Mouse (Mus musculus): ENCODE results near the gene Porcn. TPM values are rescaled to one million over a fixed set of nuclear protein-coding genes. Genes with fewer than 3 reads are reported as not detected.
A peak's percentile ranks its signal among the peaks of the same experiment; 100 is the strongest.

Gene Porcn
- polyA plus RNA-seq (2012) = 5.0 TPM in 2 replicates

- no peak for TF ChIP-seq GATA1 (IDR thresholded peaks at IDR 0.05; ENCODE audit: low read length)
Observed at GRCm38 (mm10) chrX:8206015-8206693, at the start of gene Porcn. Gene Porcn, minus strand, starts transcription at chrX:8206525.

GRCm38 (mm10) chrX:8255807-8256206, 49.5 kb upstream of the Porcn start:
- TF ChIP-seq GATA1 (IDR thresholded peaks at IDR 0.05; ENCODE audit: low read length) = no peak

- no peak for TF ChIP-seq GATA1 (IDR thresholded peaks at IDR 0.05; ENCODE audit: low read length)
Observed at GRCm38 (mm10) chrX:8253711-8254110, 47.4 kb upstream of the Porcn start.

GRCm38 (mm10) chrX:8252334-8253285, 46.3 kb upstream of the Porcn start, which contains the start of gene Ftsj1:
Gene Ftsj1, minus strand, starts transcription at chrX:8252406.
- TF ChIP-seq GATA1 (IDR thresholded peaks at IDR 0.05; ENCODE audit: low read length) = no peak

GRCm38 (mm10) chrX:8251789-8252333, 45.5 kb upstream of the Porcn start:
- TF ChIP-seq GATA1 (IDR thresholded peaks at IDR 0.05; ENCODE audit: low read length) = no peak

GRCm38 (mm10) chrX:8248542-8249120, 42.3 kb upstream of the Porcn start:
- TF ChIP-seq GATA1 (IDR thresholded peaks at IDR 0.05; ENCODE audit: low read length) = no peak

- no peak for TF ChIP-seq GATA1 (IDR thresholded peaks at IDR 0.05; ENCODE audit: low read length)
Observed at GRCm38 (mm10) chrX:8247680-8248079, 41.4 kb upstream of the Porcn start.

- TF ChIP-seq GATA1 (IDR thresholded peaks at IDR 0.05; ENCODE audit: low read length) = no peak
Observed at GRCm38 (mm10) chrX:8238804-8239395, 32.6 kb upstream of the Porcn start.

GRCm38 (mm10) chrX:8236704-8237103, 30.4 kb upstream of the Porcn start:
- TF ChIP-seq GATA1 (IDR thresholded peaks at IDR 0.05; ENCODE audit: low read length) = no peak

- peak; percentile 4 for TF ChIP-seq GATA1 (IDR thresholded peaks at IDR 0.05; ENCODE audit: low read length)
Observed at GRCm38 (mm10) chrX:8233602-8234001, 27.3 kb upstream of the Porcn start.

- no peak for TF ChIP-seq GATA1 (IDR thresholded peaks at IDR 0.05; ENCODE audit: low read length)
Observed at GRCm38 (mm10) chrX:8230272-8230671, 23.9 kb upstream of the Porcn start.

- no peak for TF ChIP-seq GATA1 (IDR thresholded peaks at IDR 0.05; ENCODE audit: low read length)
Observed at GRCm38 (mm10) chrX:8223473-8223872, 17.1 kb upstream of the Porcn start.

GRCm38 (mm10) chrX:8222678-8223421, 16.5 kb upstream of the Porcn start:
- TF ChIP-seq GATA1 (IDR thresholded peaks at IDR 0.05; ENCODE audit: low read length) = no peak

- TF ChIP-seq GATA1 (IDR thresholded peaks at IDR 0.05; ENCODE audit: low read length) = no peak
Observed at GRCm38 (mm10) chrX:8222296-8222677, 16.0 kb upstream of the Porcn start.

- TF ChIP-seq GATA1 (IDR thresholded peaks at IDR 0.05; ENCODE audit: low read length) = no peak
Observed at GRCm38 (mm10) chrX:8219651-8220050, 13.3 kb upstream of the Porcn start.
